Mouse (Mus musculus) ES-Bruce4 (cell line): Measurements from ENCODE around the gene Gm10160.

ENCODE experiments used
- CTCF ChIP-seq: IDR thresholded peaks from one replicate; pipeline ENCODE4 v1.8.1; 2011; ENCODE audit warnings: low read depth, low read length
- EP300 ChIP-seq: IDR thresholded peaks from 2 replicates; pipeline ENCODE4 v1.6.1; 2011; ENCODE audit warnings: low read depth, low read length; ENCODE audit not compliant: insufficient read depth
- POLR2A ChIP-seq: IDR thresholded peaks from one replicate; pipeline ENCODE4 v1.8.1; 2011; ENCODE audit warnings: low read length; ENCODE audit not compliant: insufficient read depth

GRCm38 (mm10) chr7:81846008-81846407 lies 9.6 kb downstream of the Gm10160 start:
- TF ChIP-seq CTCF, result no peak
- no peak for TF ChIP-seq POLR2A
- TF ChIP-seq EP300, result no peak
